Mouse (Mus musculus): ENCODE data around the gene Dapk1.

- TF ChIP-seq FLI1 (IDR thresholded peaks at IDR 0.05; ENCODE audit: low read length): 0 out of 2 replicates have a peak, but pooled peaks have one; percentile 33
- peak; percentile 70; the same call in 2 of the 3 replicates for TF ChIP-seq GATA1 (IDR thresholded peaks at IDR 0.05; ENCODE audit: borderline replicate concordance, low read length)
Measured at GRCm38 (mm10) chr13:60644457-60644889, 42.7 kb downstream of the Dapk1 start.
